Mouse (Mus musculus): ENCODE results near the gene Vmn1r29.
"Not testable (repeated sequence)": the region's sequence is repeated elsewhere in the genome, so short reads cannot be mapped to it uniquely, and the experiment has no call there.

Gene Vmn1r29

GRCm38 (mm10) chr6:58301249-58301648 is at the start of gene Vmn1r29:
TSS of gene Vmn1r29 (plus strand) at chr6:58301549.
- no peak for DNase-seq

GRCm38 (mm10) chr6:58261737-58262136 is 39.6 kb upstream of the Vmn1r29 start, which contains the start of gene Vmn1r28:
TSS of gene Vmn1r28 (plus strand) at chr6:58262037.
- no peak for DNase-seq

GRCm38 (mm10) chr6:58279661-58280060 is 21.7 kb upstream of the Vmn1r29 start:
- DNase-seq, result not testable (repeated sequence)

GRCm38 (mm10) chr6:58292201-58292600 is 9.1 kb upstream of the Vmn1r29 start:
- DNase-seq, result no peak

- DNase-seq, result not testable (repeated sequence)
These were observed 2.8 kb upstream of the Vmn1r29 start for GRCm38 (mm10) chr6:58298511-58298910.

GRCm38 (mm10) chr6:58330686-58331085 is 29.3 kb downstream of the Vmn1r29 start:
- DNase-seq, result not testable (repeated sequence)
